Mouse (Mus musculus) regulatory T cell (primary cell): ENCODE data around the gene Ppp2r3a.

Source experiments
- in situ Hi-C: fragments of 300-600 bp; cut with MboI, MseI; formaldehyde crosslinking; loops from one replicate; pipeline ENCODE4 v1.15.1; 2025; ENCODE audit warnings: high pct_unique_total_duplicates

Ppp2r3a gene

GRCm38 (mm10) chr9:101160092-101160491, 91.5 kb downstream of the Ppp2r3a start:
- in situ Hi-C loops: no loop called here

GRCm38 (mm10) chr9:101159431-101159830, 92.2 kb downstream of the Ppp2r3a start:
- in situ Hi-C loops: loop anchor here (5.0 kb wide), 1 partner anchor 152 kb away; no protein-coding TSS in a partner anchor

GRCm38 (mm10) chr9:101152872-101153271, 98.7 kb downstream of the Ppp2r3a start:
- in situ Hi-C loops: no loop called here

- in situ Hi-C loops: no loop called here
Observed at GRCm38 (mm10) chr9:101143635-101144034, 108.0 kb downstream of the Ppp2r3a start.

GRCm38 (mm10) chr9:101114182-101114884, 137.3 kb downstream of the Ppp2r3a start:
- in situ Hi-C loops: no loop called here

GRCm38 (mm10) chr9:101113317-101113716, 138.3 kb downstream of the Ppp2r3a start:
- in situ Hi-C loops: no loop called here

GRCm38 (mm10) chr9:101110013-101110412, 141.6 kb downstream of the Ppp2r3a start:
- in situ Hi-C loops: no loop called here

- in situ Hi-C loops: no loop called here
Observed at GRCm38 (mm10) chr9:101107386-101107785, 144.2 kb downstream of the Ppp2r3a start.

GRCm38 (mm10) chr9:101105735-101106134, 145.9 kb downstream of the Ppp2r3a start:
- in situ Hi-C loops: no loop called here

- in situ Hi-C loops: no loop called here
Observed at GRCm38 (mm10) chr9:101104931-101105330, 146.7 kb downstream of the Ppp2r3a start.

- in situ Hi-C loops: no loop called here
Observed at GRCm38 (mm10) chr9:101102288-101102687, 149.3 kb downstream of the Ppp2r3a start.

GRCm38 (mm10) chr9:101101547-101101946, 150.0 kb downstream of the Ppp2r3a start:
- in situ Hi-C loops: no loop called here

GRCm38 (mm10) chr9:101100163-101100562, 151.4 kb downstream of the Ppp2r3a start:
- in situ Hi-C loops: no loop called here

GRCm38 (mm10) chr9:101099445-101099844, 152.2 kb downstream of the Ppp2r3a start:
- in situ Hi-C loops: no loop called here

- in situ Hi-C loops: no loop called here
Observed at GRCm38 (mm10) chr9:101097542-101097941, 154.1 kb downstream of the Ppp2r3a start.

GRCm38 (mm10) chr9:101096461-101096860, 155.1 kb downstream of the Ppp2r3a start:
- in situ Hi-C loops: no loop called here

- in situ Hi-C loops: no loop called here
Observed at GRCm38 (mm10) chr9:101095425-101095824, 156.2 kb downstream of the Ppp2r3a start.

GRCm38 (mm10) chr9:101083728-101084127, 167.9 kb downstream of the Ppp2r3a start:
- in situ Hi-C loops: loop anchor here (5.0 kb wide), 1 partner anchor 541 kb away; no protein-coding TSS in a partner anchor

- in situ Hi-C loops: loop anchor here (5.0 kb wide), 1 partner anchor 538 kb away; no protein-coding TSS in a partner anchor
Observed at GRCm38 (mm10) chr9:101080046-101080685, 171.4 kb downstream of the Ppp2r3a start.

GRCm38 (mm10) chr9:101078579-101078978, 173.0 kb downstream of the Ppp2r3a start:
- in situ Hi-C loops: no loop called here

GRCm38 (mm10) chr9:101077486-101077885, 174.1 kb downstream of the Ppp2r3a start:
- in situ Hi-C loops: no loop called here

- in situ Hi-C loops: no loop called here
Observed at GRCm38 (mm10) chr9:101076095-101076875, 175.3 kb downstream of the Ppp2r3a start.
